Mouse (Mus musculus) embryonic fibroblast, embryonic 13.5 days (primary cell): ENCODE data around the gene Elmo1.

ENCODE experiments used
- CTCF ChIP-seq: IDR thresholded peaks from 2 replicates; pipeline ENCODE4 v1.5.1; 2011; ENCODE audit warnings: mild to moderate bottlenecking, control low read depth, low read length, moderate library complexity, borderline replicate concordance; ENCODE audit not compliant: insufficient read depth
- POLR2A ChIP-seq: IDR thresholded peaks from 2 replicates; pipeline ENCODE4 v1.6.1; 2011; ENCODE audit warnings: low read depth, mild to moderate bottlenecking, control low read depth, low read length, moderate library complexity

DNA sequence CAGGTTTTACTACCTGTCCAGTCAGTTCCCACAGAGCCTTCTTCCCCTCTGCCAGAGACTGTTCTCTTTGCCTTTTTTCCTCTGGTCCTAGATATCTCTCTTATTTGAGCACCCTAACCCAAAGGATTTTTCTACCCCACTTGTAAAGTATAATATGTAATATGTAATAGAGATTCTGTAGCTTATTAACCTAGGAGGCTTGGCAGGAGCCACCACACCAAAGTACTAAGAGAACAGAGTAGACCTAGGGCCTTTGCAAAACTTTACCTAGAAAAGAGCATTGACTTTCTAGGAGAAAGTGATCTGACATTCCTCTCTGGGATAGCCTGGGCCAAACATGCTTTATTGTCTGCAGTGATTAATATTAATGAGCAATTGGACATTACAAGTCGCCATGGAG is 433.3 kb downstream of the Elmo1 start:
- TF ChIP-seq POLR2A (no peak), CTCF (no peak)
